Mouse (Mus musculus): ENCODE measurements around the gene Cygb. TPM values are rescaled to one million over a fixed set of nuclear protein-coding genes. Genes with fewer than 3 reads are reported as not detected.

Cygb gene
- 4.2 and 4.3 TPM in 2 replicates for polyA plus RNA-seq (2016; fragmentation: Nextera tagmentation; extraction: Ambion mirVana)

- H3K36me3 ChIP-seq (replicated peaks): no peaks in the 10 kb centered on the region
- H3K27me3 ChIP-seq: peaks cover 64% of the 10 kb centered on the region
- peaks cover 32% of the 10 kb centered on the region for H3K4me1 ChIP-seq
- ATAC-seq (ENCODE audit: low FRiP score): 0 out of 2 replicates have a peak, but pooled peaks have one; percentile 34
- peak within 1 kb of the TSS; percentile 63 for H3K9ac ChIP-seq
- no peak within 1 kb of the TSS for H3K27ac ChIP-seq
- 6% methylated on average over 28 of the region's 28 CpGs for WGBS
- H3K9me3 ChIP-seq: no peaks in the 10 kb centered on the region
- peak within 1 kb of the TSS; percentile 92 for H3K4me2 ChIP-seq
- H3K4me3 ChIP-seq (replicated peaks): peak within 1 kb of the TSS; percentile 51
Measured at GRCm38 (mm10) chr11:116654255-116654821, at the start of gene Cygb. Gene Cygb, minus strand, starts transcription at chr11:116654313.

DNA sequence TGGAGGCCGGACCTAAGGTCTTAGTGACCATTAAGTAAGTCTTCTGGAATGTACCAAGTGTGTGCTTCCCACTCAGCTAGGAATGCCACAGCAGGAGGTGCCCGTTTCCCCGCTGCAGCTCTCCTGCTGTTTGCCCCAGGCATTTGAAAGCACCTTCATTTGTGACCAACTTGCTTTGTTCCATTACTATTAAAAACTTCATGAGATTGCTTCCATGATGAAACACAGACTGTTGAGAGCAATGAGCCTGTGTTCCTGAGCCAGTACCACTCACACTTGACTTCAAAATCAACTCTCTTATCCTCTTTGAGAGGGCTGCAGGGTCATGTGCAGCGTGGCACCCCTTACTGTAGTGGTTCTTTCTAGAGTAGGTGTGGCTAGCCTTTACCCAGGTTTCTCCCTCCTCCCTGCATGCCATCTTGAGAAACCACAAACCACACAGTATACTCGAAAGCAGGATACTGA is 47.3 kb upstream of the Cygb start:
- no peak overlapping the region for H3K27ac ChIP-seq
- H3K4me1 ChIP-seq: no peaks in the 10 kb centered on the region
- WGBS: 36% methylated on average over 5 of the region's 5 CpGs
- ATAC-seq (ENCODE audit: low FRiP score): no peak
- no peak overlapping the region for H3K9ac ChIP-seq
- no peaks in the 10 kb centered on the region for H3K9me3 ChIP-seq
- peaks cover 4% of the 10 kb centered on the region for H3K27me3 ChIP-seq
- no peak overlapping the region for H3K4me2 ChIP-seq
- no peaks in the 10 kb centered on the region for H3K36me3 ChIP-seq (replicated peaks)
- no peak overlapping the region for H3K4me3 ChIP-seq (replicated peaks)

DNA sequence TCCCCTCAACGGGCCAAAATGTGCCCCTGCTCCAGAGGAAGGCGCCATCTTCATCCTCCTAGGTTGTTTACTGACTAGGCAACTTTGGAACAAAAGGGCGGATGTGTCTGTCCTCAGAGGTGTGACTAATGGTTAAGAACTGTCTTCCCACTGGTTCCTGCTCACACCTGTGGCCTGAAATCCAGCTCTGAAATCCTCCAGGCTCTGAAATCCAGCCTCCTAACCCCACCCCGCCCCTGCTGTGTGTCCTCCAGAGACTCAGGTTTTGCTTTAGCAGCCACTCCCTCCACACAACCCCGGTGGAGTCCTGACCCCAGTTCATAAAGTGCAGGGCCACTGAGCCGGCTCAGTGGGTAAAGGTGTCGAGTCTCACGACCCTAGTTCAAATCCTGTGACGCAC is 43.4 kb upstream of the Cygb start:
- H3K4me2 ChIP-seq: no peak overlapping the region
- peaks cover 16% of the 10 kb centered on the region for H3K4me1 ChIP-seq
- H3K9ac ChIP-seq: no peak overlapping the region
- WGBS: 72% methylated on average over 9 of the region's 9 CpGs
- peaks cover 40% of the 10 kb centered on the region for H3K27me3 ChIP-seq
- no peak overlapping the region for H3K27ac ChIP-seq
- no peak overlapping the region for H3K4me3 ChIP-seq (replicated peaks)
- no peaks in the 10 kb centered on the region for H3K9me3 ChIP-seq
- no peaks in the 10 kb centered on the region for H3K36me3 ChIP-seq (replicated peaks)
- no peak for ATAC-seq (ENCODE audit: low FRiP score)

- H3K9me3 ChIP-seq: no peaks in the 10 kb centered on the region
- H3K4me3 ChIP-seq (replicated peaks): no peak overlapping the region
- ATAC-seq (ENCODE audit: low FRiP score): no peak
- WGBS: 87% methylated on average over 4 of the region's 4 CpGs
- H3K4me1 ChIP-seq: peaks cover 16% of the 10 kb centered on the region
- H3K27ac ChIP-seq: no peak overlapping the region
- no peaks in the 10 kb centered on the region for H3K36me3 ChIP-seq (replicated peaks)
- peaks cover 43% of the 10 kb centered on the region for H3K27me3 ChIP-seq
- no peak overlapping the region for H3K4me2 ChIP-seq
- H3K9ac ChIP-seq: no peak overlapping the region
Measured at GRCm38 (mm10) chr11:116696426-116696825, 42.3 kb upstream of the Cygb start.

- H3K9me3 ChIP-seq: no peaks in the 10 kb centered on the region
- no peak overlapping the region for H3K4me2 ChIP-seq
- no peaks in the 10 kb centered on the region for H3K36me3 ChIP-seq (replicated peaks)
- H3K4me3 ChIP-seq (replicated peaks): no peak overlapping the region
- H3K9ac ChIP-seq: no peak overlapping the region
- 22% methylated on average over 23 of the region's 23 CpGs for WGBS
- no peak for ATAC-seq (ENCODE audit: low FRiP score)
- H3K4me1 ChIP-seq: peaks cover 16% of the 10 kb centered on the region
- H3K27ac ChIP-seq: no peak overlapping the region
- peaks cover 43% of the 10 kb centered on the region for H3K27me3 ChIP-seq
Measured at GRCm38 (mm10) chr11:116695194-116695880, 41.2 kb upstream of the Cygb start.

DNA sequence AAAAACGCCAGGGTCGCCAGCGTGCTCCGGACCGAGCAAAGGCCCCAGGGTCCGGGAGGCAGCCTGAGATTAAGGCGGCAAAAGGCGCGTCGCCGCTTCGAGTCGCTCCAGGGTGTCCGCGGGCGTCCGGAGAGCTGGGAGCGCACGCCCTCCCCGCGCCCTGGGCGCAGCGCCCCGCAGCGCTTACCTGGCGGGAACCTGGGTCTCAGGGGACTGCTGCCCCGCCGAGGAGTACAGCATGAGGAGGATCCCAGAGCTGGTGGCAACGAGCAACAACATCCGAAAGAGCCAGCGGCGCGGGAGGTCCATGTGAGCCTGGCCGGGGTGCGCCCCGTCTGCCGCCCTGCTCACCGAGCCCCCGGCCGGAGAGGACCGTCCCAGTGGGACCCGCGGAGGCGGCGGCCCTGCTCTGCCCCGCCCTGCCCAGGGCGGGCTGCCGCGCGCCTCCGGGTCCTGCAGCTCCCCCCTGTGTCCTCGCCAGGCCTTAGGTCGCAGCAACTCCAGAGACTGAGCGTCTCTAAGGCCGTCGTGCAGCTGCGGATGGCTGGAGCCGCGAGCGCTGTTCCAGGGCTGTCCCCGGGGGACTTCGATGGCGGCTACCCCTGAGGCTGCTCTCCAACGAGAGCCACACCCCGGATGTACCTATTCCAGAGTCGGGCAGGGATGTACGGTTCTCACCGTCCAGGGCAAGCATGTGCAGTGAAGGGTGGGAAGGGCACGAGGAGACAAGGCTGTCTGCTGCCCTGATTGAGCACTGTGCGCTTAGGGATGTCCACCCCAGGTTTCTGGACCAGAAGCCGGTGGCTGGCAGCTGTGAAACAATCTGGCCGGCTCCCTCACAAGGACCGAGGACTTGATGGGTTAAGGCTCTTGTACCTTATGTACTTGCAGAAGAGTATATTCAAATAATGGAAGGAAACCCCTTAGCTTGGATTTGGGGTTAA is 40.4 kb upstream of the Cygb start:
- no peaks in the 10 kb centered on the region for H3K9me3 ChIP-seq
- H3K4me3 ChIP-seq (replicated peaks): peak overlapping the region; percentile 39
- H3K4me1 ChIP-seq: peaks cover 16% of the 10 kb centered on the region
- H3K9ac ChIP-seq: peak overlapping the region; percentile 40
- ATAC-seq (ENCODE audit: low FRiP score): no peak
- 1% methylated on average over 70 of the region's 73 CpGs for WGBS
- peaks cover 43% of the 10 kb centered on the region for H3K27me3 ChIP-seq
- H3K27ac ChIP-seq: no peak overlapping the region
- no peaks in the 10 kb centered on the region for H3K36me3 ChIP-seq (replicated peaks)
- peak overlapping the region; percentile 60 for H3K4me2 ChIP-seq

DNA sequence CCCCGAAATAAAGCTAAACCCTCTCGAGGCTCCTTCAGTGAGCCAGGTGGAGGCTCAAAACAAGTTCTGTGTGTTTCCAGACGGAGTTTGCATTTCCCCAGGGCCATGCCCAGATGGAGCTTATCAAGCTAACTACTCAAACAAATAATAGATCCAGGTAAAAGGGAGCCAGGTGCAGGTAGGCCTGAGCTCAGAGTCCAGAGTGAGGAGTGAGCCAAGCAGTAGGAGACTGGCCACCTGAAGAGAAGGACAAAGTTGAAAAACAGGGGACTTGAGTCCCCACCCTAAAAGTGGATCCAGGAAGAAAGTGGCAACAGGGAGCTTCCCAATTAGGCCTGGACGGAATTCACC is 39.8 kb upstream of the Cygb start:
- peak overlapping the region; percentile 40; the same call in 1 of the 2 replicates for H3K9ac ChIP-seq
- 28% methylated on average over 4 of the region's 4 CpGs for WGBS

GRCm38 (mm10) chr11:116690701-116691575 is 36.8 kb upstream of the Cygb start:
- WGBS: 46% methylated on average over 18 of the region's 18 CpGs

More for the DNA sequence above, 39.8 kb upstream of the Cygb start:
- Histone ChIP-seq H3K4me1 (peaks cover 16% of the 10 kb centered on the region), H3K9me3 (no peaks in the 10 kb centered on the region), H3K4me3 (replicated peaks) (peak overlapping the region; percentile 39), H3K27ac (no peak overlapping the region), H3K4me2 (peak overlapping the region; percentile 60), H3K36me3 (replicated peaks) (no peaks in the 10 kb centered on the region), H3K27me3 (peaks cover 43% of the 10 kb centered on the region)
- ATAC-seq (ENCODE audit: low FRiP score): no peak

GRCm38 (mm10) chr11:116689622-116690021 is 35.5 kb upstream of the Cygb start:
- Histone ChIP-seq H3K27ac (no peak overlapping the region), H3K4me1 (peaks cover 8% of the 10 kb centered on the region), H3K36me3 (replicated peaks) (peaks cover 13% of the 10 kb centered on the region), H3K4me3 (replicated peaks) (no peak overlapping the region), H3K9me3 (no peaks in the 10 kb centered on the region), H3K4me2 (no peak overlapping the region), H3K27me3 (peaks cover 20% of the 10 kb centered on the region), H3K9ac (no peak overlapping the region)
- WGBS: 96% methylated on average over 10 of the region's 10 CpGs
- no peak for ATAC-seq (ENCODE audit: low FRiP score)

More at GRCm38 (mm10) chr11:116690701-116691575, 36.8 kb upstream of the Cygb start:
- Histone ChIP-seq H3K36me3 (replicated peaks) (peaks cover 1% of the 10 kb centered on the region; the same call in 1 of the 2 replicates), H3K27ac (no peak overlapping the region), H3K4me3 (replicated peaks) (no peak overlapping the region), H3K4me2 (no peak overlapping the region), H3K27me3 (peaks cover 34% of the 10 kb centered on the region), H3K9me3 (no peaks in the 10 kb centered on the region), H3K9ac (no peak overlapping the region), H3K4me1 (peaks cover 16% of the 10 kb centered on the region)
- no peak for ATAC-seq (ENCODE audit: low FRiP score)

DNA sequence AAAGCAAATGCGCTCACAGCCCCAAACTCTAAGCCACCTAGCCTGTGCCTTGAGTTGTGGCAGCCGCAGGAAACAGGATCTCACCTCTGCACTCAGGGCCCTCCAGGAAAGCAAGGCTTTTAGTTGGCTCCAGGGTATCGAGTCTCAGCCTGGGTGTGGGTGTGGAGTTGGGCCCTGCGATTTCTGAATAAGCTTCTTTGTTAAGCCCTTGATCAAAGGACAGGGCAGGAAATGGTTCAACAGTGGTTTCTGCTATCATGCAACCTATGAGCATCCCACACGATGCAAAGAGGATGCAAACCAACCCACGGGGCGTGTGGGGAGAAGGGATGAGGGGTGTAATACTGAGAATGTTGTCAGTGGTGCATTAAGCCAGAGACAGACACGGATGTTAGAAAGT is 33.8 kb upstream of the Cygb start:
- no peak overlapping the region for H3K4me3 ChIP-seq (replicated peaks)
- peaks cover 23% of the 10 kb centered on the region for H3K36me3 ChIP-seq (replicated peaks)
- no peak overlapping the region for H3K9ac ChIP-seq
- no peak overlapping the region for H3K27ac ChIP-seq
- H3K4me2 ChIP-seq: no peak overlapping the region
- no peak for ATAC-seq (ENCODE audit: low FRiP score)
- H3K27me3 ChIP-seq: peaks cover 6% of the 10 kb centered on the region
- no peaks in the 10 kb centered on the region for H3K9me3 ChIP-seq
- 76% methylated on average over 8 of the region's 8 CpGs for WGBS
- no peaks in the 10 kb centered on the region for H3K4me1 ChIP-seq

DNA sequence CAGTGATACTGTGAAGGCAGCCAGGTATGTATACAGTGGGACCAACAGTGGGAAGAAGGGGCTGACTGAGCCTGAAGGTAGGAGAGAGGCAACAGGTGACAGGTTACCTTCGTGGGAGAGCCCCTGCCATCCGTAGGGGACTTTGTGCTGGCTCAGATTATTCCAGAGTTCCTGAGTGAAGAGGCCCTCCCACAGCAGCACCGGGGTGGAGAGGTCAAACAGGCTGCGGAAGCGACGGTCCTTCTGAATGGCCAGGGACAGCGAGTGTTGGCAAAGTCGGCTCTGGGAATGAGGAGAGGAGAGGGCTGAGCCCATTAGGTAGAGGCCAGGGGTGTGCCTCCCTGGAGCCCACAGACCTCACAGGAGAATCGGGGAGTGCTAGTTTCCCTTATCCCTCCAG is 31.6 kb upstream of the Cygb start:
- no peaks in the 10 kb centered on the region for H3K4me1 ChIP-seq
- 80% methylated on average over 9 of the region's 9 CpGs for WGBS
- no peaks in the 10 kb centered on the region for H3K27me3 ChIP-seq
- H3K36me3 ChIP-seq (replicated peaks): peaks cover 42% of the 10 kb centered on the region
- no peak overlapping the region for H3K4me3 ChIP-seq (replicated peaks)
- no peak overlapping the region for H3K9ac ChIP-seq
- H3K27ac ChIP-seq: no peak overlapping the region
- no peak overlapping the region for H3K4me2 ChIP-seq
- no peak for ATAC-seq (ENCODE audit: low FRiP score)
- H3K9me3 ChIP-seq: no peaks in the 10 kb centered on the region

Measured in forebrain, embryonic 12.5 days (tissue).